Mouse (Mus musculus) B cell, adult 62 days (primary cell): ENCODE results near the gene Cfb. TPM values are rescaled to one million over a fixed set of nuclear protein-coding genes. Genes with fewer than 3 reads are reported as not detected.

Source experiments
- total RNA-seq: library from RNA; stranded (reverse); gene quantifications from 4 replicates; pipeline ENCODE4 v1.2.4, GENCODE M21; 2023

Cfb gene
- total RNA-seq: 0.60 TPM in 1 of 4 replicates, not detected in the others

DNA sequence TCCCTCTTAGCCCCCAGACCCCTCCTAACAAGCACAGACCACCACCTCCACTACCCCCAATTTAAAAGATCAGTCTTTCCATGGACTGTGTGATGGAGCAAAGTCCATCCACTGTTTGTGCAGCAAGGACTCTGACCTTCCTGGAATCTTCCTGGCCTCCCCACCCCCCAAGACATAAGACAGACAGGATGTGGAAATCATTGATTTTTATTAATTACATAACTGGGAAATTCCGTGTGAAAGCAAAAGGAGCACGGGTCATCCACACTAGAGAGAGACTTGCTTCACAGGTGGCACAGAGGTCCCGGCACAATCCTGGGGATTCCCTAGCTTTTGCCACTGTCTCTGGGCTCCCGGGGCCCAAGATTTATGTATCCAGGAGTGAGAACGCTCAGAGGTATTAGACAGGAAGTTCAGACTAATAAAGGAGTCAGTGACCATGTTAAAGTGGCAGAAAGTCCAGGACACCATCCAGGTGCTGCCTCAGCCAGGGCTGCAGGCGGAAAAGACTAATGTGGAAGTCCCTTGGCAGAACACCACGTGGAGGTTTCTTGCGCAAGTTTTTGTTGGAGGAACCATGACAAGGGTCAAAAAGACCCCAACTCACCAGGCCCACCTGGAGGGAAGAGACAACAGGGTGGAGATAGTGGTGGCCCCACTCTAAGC is at the start of gene Cfb:
TSS of gene Cfb (minus strand) at position 103 of the 666 bp plus-strand sequence.

DNA sequence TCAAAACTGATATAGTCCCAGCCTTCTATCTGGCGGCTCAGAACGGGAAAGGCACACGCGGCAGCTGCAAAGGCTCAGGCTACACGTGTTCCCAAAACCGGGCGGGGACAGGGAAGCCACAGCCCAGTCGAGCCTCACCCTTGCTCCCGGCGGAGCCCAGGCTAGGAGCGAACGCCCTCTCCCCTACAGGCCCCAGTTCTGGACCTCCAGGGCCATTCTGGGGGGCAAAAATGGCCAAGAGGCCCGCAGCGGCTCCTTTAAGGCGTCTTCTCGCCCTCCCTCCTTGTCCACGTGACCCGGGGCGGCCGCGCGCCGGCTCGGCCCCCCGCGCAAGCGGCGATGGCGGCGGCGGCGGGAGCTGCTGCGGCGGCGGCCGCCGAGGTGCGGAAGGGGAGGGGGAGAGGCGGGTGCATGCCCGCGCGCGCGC is 35.9 kb upstream of the Cfb start, which contains the start of the genes C2 and Ehmt2:
TSS of gene C2 (minus strand) at position 106 of the 427 bp plus-strand sequence.
TSS of gene Ehmt2 (plus strand) at position 310 of the 427 bp plus-strand sequence.

DNA sequence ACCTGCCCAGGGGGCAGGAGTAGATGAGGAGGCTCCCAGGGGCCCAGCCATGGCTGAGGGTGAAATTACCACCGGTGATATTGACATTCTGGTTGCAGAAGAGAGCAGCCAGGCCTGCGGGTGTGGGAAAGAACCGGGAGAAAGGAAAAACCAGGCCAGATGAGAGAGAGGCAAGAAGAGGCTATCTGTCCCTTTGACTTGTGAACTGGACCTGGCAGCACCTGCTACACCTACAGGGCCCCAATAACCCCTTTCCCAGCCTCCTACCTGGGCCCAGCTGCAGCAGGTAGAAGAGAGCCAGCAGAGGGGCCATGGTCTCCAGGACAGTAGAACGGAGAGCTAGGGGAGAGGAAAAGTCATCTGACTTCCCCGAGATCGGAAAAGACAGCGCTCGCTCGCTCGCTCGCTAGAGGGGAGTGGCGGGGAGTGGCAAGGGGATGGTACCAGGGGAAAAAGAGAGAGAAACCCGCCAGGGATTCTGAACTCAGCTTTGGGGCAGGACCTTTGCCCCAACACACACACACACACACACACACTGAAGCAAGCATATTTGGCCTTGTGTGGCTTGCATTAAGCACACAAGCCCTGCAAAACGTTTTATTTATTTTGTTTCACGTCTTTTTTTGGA is 19.5 kb upstream of the Cfb start, which contains the start of gene Gm20547:
TSS of gene Gm20547 (minus strand) at position 360 of the 628 bp plus-strand sequence.

DNA sequence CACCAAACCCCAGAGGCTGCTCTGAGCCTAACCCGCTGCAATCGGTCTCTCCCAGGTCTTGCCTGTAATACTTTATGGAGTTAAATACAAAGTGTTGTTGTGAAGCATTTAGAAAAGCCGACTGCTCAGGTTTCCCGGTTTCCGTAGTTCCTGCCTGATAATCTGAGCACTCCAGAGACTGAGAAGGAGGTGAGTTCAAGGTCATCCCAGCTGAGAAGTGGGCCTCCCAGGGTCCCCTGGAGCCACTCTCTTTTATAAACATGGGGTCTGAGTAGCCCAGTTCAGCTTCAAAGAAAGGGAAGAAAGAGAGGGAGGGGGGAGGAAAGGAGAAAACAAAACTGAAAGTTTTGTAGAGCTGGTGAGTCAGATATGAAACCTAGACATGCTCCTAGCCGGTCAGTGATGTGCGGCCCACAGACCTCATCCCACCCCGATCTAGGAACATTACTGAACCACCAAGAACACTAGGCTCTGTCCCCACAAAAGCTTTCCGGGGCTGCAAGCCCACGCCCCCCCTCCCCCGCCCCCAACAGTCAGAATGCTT is 17.1 kb upstream of the Cfb start, which contains the start of gene Zbtb12:
TSS of gene Zbtb12 (plus strand) at position 148 of the 544 bp plus-strand sequence.

DNA sequence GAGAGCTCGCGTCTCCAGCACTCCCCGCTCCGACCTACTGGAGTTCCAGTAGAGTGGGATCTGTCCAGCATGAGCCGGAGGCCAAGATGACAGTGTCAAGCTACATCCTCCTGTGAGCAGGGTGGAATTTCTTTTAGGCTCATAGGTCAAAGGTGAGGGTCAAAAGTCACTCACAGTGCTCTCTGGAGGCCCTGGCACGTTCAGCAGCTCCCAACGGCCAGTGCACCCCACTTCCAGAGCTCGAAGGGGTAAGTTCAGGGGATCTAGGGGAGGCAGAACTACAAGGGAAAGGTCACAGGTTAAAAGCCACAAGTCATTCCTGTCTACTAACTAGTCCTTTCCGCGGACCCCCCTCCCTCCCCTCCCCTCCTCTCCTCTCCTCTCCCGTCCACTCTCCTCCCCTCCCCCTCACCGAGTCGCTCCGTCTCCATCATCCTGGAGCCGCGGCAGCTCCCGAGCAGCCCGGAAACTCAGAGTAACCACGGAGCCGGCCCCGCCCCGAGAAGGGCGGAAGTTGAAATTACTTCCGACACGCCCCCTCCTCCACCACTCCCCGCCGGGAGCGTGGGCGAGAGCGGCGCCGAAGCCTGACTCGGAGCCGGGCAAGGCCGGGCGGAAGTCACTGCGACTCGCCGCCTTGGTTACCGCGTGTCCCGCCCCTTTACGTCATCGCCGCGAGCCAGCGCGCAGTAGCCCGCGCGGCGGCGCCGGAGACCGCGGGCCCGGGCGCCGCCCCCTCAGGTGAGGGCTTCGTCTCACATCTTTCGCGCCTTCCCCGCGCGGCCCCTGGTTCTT is 12.4 kb downstream of the Cfb start, which contains the start of the genes Skiv2l and Nelfe:
TSS of gene Skiv2l (minus strand) at position 489 of the 795 bp plus-strand sequence.
TSS of gene Nelfe (plus strand) at position 670 of the 795 bp plus-strand sequence.

DNA sequence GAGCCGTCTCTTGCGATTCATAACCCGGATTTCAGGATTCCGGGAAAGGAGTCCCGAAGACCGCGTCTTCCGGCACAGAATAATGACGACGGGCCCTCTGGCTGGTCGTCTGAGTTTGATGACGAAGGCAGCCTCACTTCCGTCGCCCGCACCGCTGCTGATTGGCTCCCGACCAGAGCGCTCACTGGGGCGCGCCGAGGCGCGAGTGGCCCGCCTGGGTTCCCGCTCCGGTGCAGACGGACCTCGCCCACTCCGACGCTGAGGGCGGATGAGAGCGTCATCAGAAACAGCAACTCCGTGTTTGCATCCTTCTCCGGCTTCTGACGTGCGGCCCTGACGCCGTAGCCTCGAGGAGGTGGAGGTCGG is 25.5 kb downstream of the Cfb start, which contains the start of the genes Stk19 and Dxo:
TSS of gene Stk19 (minus strand) at position 90 of the 366 bp plus-strand sequence.
TSS of gene Dxo (plus strand) at position 164 of the 366 bp plus-strand sequence.

Other genes with a start within 250 kb of the Cfb start
- not detected in 4 replicates for gene Egfl8, start 246.5 kb downstream of the Cfb start, total RNA-seq
- gene Ppt2, start 234.0 kb downstream of the Cfb start, total RNA-seq: 2.5 to 3.9 TPM (median 3.0 TPM) in 4 replicates
- gene Prrt1, start 233.0 kb downstream of the Cfb start, total RNA-seq: 0.38 TPM in 1 of 4 replicates, not detected in the others
- 2.2 to 6.7 TPM (median 3.2 TPM) in 4 replicates for gene Fkbpl, start 217.8 kb downstream of the Cfb start, total RNA-seq
- 66.0 to 75.7 TPM (median 68.0 TPM) in 4 replicates for gene Atf6b, start 215.4 kb downstream of the Cfb start, total RNA-seq
- gene Tnxb, start 192.0 kb downstream of the Cfb start, total RNA-seq: 0.09 to 0.19 TPM (median 0.13 TPM) in 4 replicates
- gene C4b, start 118.6 kb downstream of the Cfb start, total RNA-seq: 1.5 to 2.8 TPM (median 2.1 TPM) in 4 replicates
- gene Cyp21a1, start 58.0 kb downstream of the Cfb start, total RNA-seq: not detected in 4 replicates
- gene Stk19, start 25.6 kb downstream of the Cfb start, total RNA-seq: 70.2 to 78.8 TPM (median 74.6 TPM) in 4 replicates
- 83.3 to 87.2 TPM (median 86.2 TPM) in 4 replicates for gene Dxo, start 25.5 kb downstream of the Cfb start, total RNA-seq
- gene Skiv2l, start 12.3 kb downstream of the Cfb start, total RNA-seq: 99.2 to 119 TPM (median 104 TPM) in 4 replicates
- gene Nelfe, start 12.1 kb downstream of the Cfb start, total RNA-seq: 31.6 to 38.4 TPM (median 32.6 TPM) in 4 replicates
- 11.5 to 12.8 TPM (median 11.9 TPM) in 4 replicates for gene Zbtb12, start 17.0 kb upstream of the Cfb start, total RNA-seq
- not detected in 4 replicates for gene Gm20547, start 19.5 kb upstream of the Cfb start, total RNA-seq
- gene C2, start 35.7 kb upstream of the Cfb start, total RNA-seq: 1.6 to 3.1 TPM (median 3.1 TPM) in 4 replicates
- gene Ehmt2, start 36.0 kb upstream of the Cfb start, total RNA-seq: 145 to 166 TPM (median 150 TPM) in 4 replicates
- gene Slc44a4, start 51.9 kb upstream of the Cfb start, total RNA-seq: not detected in 4 replicates
- gene Neu1, start 68.7 kb upstream of the Cfb start, total RNA-seq: 91.5 to 104 TPM (median 98.0 TPM) in 4 replicates
- 143 to 677 TPM (median 225 TPM) in 4 replicates for gene Hspa1b, start 96.7 kb upstream of the Cfb start, total RNA-seq
- gene Gm20481, start 107.4 kb upstream of the Cfb start, total RNA-seq: 1.1 TPM in 1 of 4 replicates, not detected in the others
- gene Hspa1a, start 109.6 kb upstream of the Cfb start, total RNA-seq: 69.3 to 362 TPM (median 119 TPM) in 4 replicates
- gene Hspa1l, start 110.2 kb upstream of the Cfb start, total RNA-seq: 0.24 to 0.40 TPM in 2 of 4 replicates, not detected in the others
- gene Lsm2, start 119.3 kb upstream of the Cfb start, total RNA-seq: 27.8 to 35.0 TPM (median 28.9 TPM) in 4 replicates
- gene Vars, start 138.5 kb upstream of the Cfb start, total RNA-seq: 237 to 278 TPM (median 258 TPM) in 4 replicates
- 0.28 to 0.52 TPM (median 0.30 TPM) in 4 replicates for gene Vwa7, start 154.1 kb upstream of the Cfb start, total RNA-seq
- gene Sapcd1, start 165.5 kb upstream of the Cfb start, total RNA-seq: 3.0 to 6.4 TPM (median 4.1 TPM) in 4 replicates
- gene Msh5, start 184.2 kb upstream of the Cfb start, total RNA-seq: 8.7 to 15.9 TPM (median 11.2 TPM) in 4 replicates
- 185 to 195 TPM (median 191 TPM) in 4 replicates for gene Clic1, start 187.4 kb upstream of the Cfb start, total RNA-seq
- gene Ddah2, start 196.5 kb upstream of the Cfb start, total RNA-seq: 2.2 to 6.0 TPM (median 4.3 TPM) in 4 replicates
- not detected in 4 replicates for gene Ly6g6c, start 202.9 kb upstream of the Cfb start, total RNA-seq
- gene Mpig6b, start 203.7 kb upstream of the Cfb start, total RNA-seq: not detected in 4 replicates
- not detected in 4 replicates for gene Ly6g6e, start 214.4 kb upstream of the Cfb start, total RNA-seq
- not detected in 4 replicates for gene Ly6g6d, start 215.5 kb upstream of the Cfb start, total RNA-seq
- not detected in 4 replicates for gene Ly6g6f, start 223.1 kb upstream of the Cfb start, total RNA-seq
- gene Abhd16a, start 226.7 kb upstream of the Cfb start, total RNA-seq: 72.8 to 85.6 TPM (median 76.5 TPM) in 4 replicates
- not detected in 4 replicates for gene Ly6g5c, start 245.8 kb upstream of the Cfb start, total RNA-seq